Mouse (Mus musculus) MEL (cell line): ENCODE data around the gene Armc8. TPM values are rescaled to one million over a fixed set of nuclear protein-coding genes. Genes with fewer than 3 reads are reported as not detected.

Source experiments
- DNase-seq: peaks from one replicate; pipeline ENCODE4 v3.0.0; 2011; ENCODE audit warnings: low read depth, low spot score
- H3K27ac ChIP-seq: 2 replicates; pipeline ENCODE4 v1.5.1; 2012; ENCODE audit warnings: low read depth, mild to moderate bottlenecking, control low read depth, low read length, moderate library complexity; ENCODE audit not compliant: control insufficient read depth
- H3K27me3 ChIP-seq, 2 experiments: fragments of 150-350 bp in 1 of 2; sonication (generic) in 1 of 2; 2 replicates each; pipeline ENCODE4 v1.6.1; 2012; ENCODE audit warnings: low read length in 2 of 2, mild to moderate bottlenecking in 2 of 2, improper control_type of control experiment in 1 of 2, moderate library complexity in 1 of 2; ENCODE audit not compliant: insufficient read depth in 2 of 2, control insufficient read depth in 1 of 2
- H3K36me3 ChIP-seq, 2 experiments: 2 replicates each; pipeline ENCODE4 v1.6.1; 2012 to 2014; ENCODE audit warnings: low read length in 2 of 2, improper control_type of control experiment in 1 of 2, inconsistent platforms in 1 of 2, mild to moderate bottlenecking in 1 of 2; ENCODE audit not compliant: insufficient read depth in 2 of 2, control insufficient read depth in 1 of 2
- H3K4me1 ChIP-seq, 2 experiments: fragments of 150-350 bp in 1 of 2; sonication (generic) in 1 of 2; 2 replicates each; pipeline ENCODE4 v1.6.1; 2012; ENCODE audit warnings: low read length in 2 of 2, improper control_type of control experiment in 1 of 2, mild to moderate bottlenecking in 1 of 2; ENCODE audit not compliant: insufficient read depth in 2 of 2, control insufficient read depth in 1 of 2
- H3K4me3 ChIP-seq, 2 experiments: fragments of 150-350 bp in 1 of 2; sonication (generic) in 1 of 2; 2 replicates each; pipeline ENCODE4 v1.5.1; 2012; ENCODE audit warnings: low read depth in 2 of 2, low read length in 2 of 2, mild to moderate bottlenecking in 2 of 2, moderate library complexity in 2 of 2, control low read depth in 1 of 2, improper control_type of control experiment in 1 of 2; ENCODE audit not compliant: control insufficient read depth in 1 of 2, insufficient read depth in 1 of 2
- H3K79me2 ChIP-seq: 2 replicates; pipeline ENCODE4 v1.6.1; 2012; ENCODE audit warnings: mild to moderate bottlenecking, low read length, moderate library complexity; ENCODE audit not compliant: control insufficient read depth, poor library complexity, insufficient read depth
- H3K9ac ChIP-seq: 2 replicates; pipeline ENCODE4 v1.6.1; 2012; ENCODE audit warnings: low read depth, mild to moderate bottlenecking, control low read depth, low read length, moderate library complexity; ENCODE audit not compliant: control insufficient read depth, poor library complexity, severe bottlenecking
- H3K9me3 ChIP-seq: fragments of 150-350 bp; sonication (generic); replicated peaks from 2 replicates; pipeline ENCODE4 v1.6.1; 2012; ENCODE audit warnings: mild to moderate bottlenecking, low read length, improper control_type of control experiment, moderate library complexity; ENCODE audit not compliant: insufficient read depth
- BHLHE40 ChIP-seq: IDR thresholded peaks from 2 replicates; pipeline ENCODE4 v1.6.1; 2012; ENCODE audit warnings: low read depth, mild to moderate bottlenecking, inconsistent platforms, low read length, improper control_type of control experiment, borderline replicate concordance
- CHD2 ChIP-seq: IDR thresholded peaks from 2 replicates; pipeline ENCODE4 v1.6.1; 2011; ENCODE audit warnings: low read length, improper control_type of control experiment
- E2F4 ChIP-seq: IDR thresholded peaks from 2 replicates; pipeline ENCODE4 v1.6.1; 2011; ENCODE audit warnings: low read depth, low read length, improper control_type of control experiment, borderline replicate concordance
- EP300 ChIP-seq, 2 experiments: IDR thresholded peaks; 2 replicates each; pipeline ENCODE4 v1.6.1; 2011; ENCODE audit warnings: improper control_type of control experiment in 2 of 2, low read length in 2 of 2, low read depth in 1 of 2, mild to moderate bottlenecking in 1 of 2
- GABPA ChIP-seq: IDR thresholded peaks from 2 replicates; pipeline ENCODE4 v1.6.1; 2012; ENCODE audit warnings: low read depth, mild to moderate bottlenecking, inconsistent platforms, low read length, improper control_type of control experiment, moderate library complexity
- HCFC1 ChIP-seq: IDR thresholded peaks from 2 replicates; pipeline ENCODE4 v1.6.1; 2012; ENCODE audit warnings: low read depth, mild to moderate bottlenecking, inconsistent platforms, low read length, improper control_type of control experiment, moderate library complexity
- JUND ChIP-seq: IDR thresholded peaks from 2 replicates; pipeline ENCODE4 v1.6.1; 2011; ENCODE audit warnings: low read depth, mild to moderate bottlenecking, improper control_type of control experiment, low read length
- MAZ ChIP-seq: IDR thresholded peaks from 2 replicates; pipeline ENCODE4 v1.6.1; 2012; ENCODE audit warnings: low read depth, mild to moderate bottlenecking, inconsistent platforms, low read length, improper control_type of control experiment
- MEF2A ChIP-seq: IDR thresholded peaks from 2 replicates; pipeline ENCODE4 v1.6.1; 2014; ENCODE audit warnings: low read depth, mild to moderate bottlenecking, inconsistent platforms, low read length, improper control_type of control experiment; ENCODE audit not compliant: poor library complexity, insufficient replicate concordance, severe bottlenecking; ENCODE audit errors: extremely low read depth
- MXI1 ChIP-seq: IDR thresholded peaks from 2 replicates; pipeline ENCODE4 v1.6.1; 2011; ENCODE audit warnings: mild to moderate bottlenecking, low read depth, low read length, improper control_type of control experiment
- MYC ChIP-seq: IDR thresholded peaks from 2 replicates; pipeline ENCODE4 v1.6.1; 2011; ENCODE audit warnings: low read depth, mild to moderate bottlenecking, low read length, improper control_type of control experiment, moderate library complexity
- NELFE ChIP-seq: IDR thresholded peaks from 2 replicates; pipeline ENCODE4 v1.6.1; 2011; ENCODE audit warnings: low read depth, low read length, improper control_type of control experiment
- POLR2A ChIP-seq, 2 experiments: IDR thresholded peaks; 2 replicates each; pipeline ENCODE4 v1.6.1; 2011 to 2012; ENCODE audit warnings: low read length in 2 of 2, mild to moderate bottlenecking in 2 of 2, control low read depth in 1 of 2, improper control_type of control experiment in 1 of 2, low read depth in 1 of 2, moderate library complexity in 1 of 2; ENCODE audit not compliant: control insufficient read depth in 1 of 2, insufficient read depth in 1 of 2, poor library complexity in 1 of 2
- POLR2AphosphoS2 ChIP-seq: IDR thresholded peaks from 2 replicates; pipeline ENCODE4 v1.6.1; 2011; ENCODE audit warnings: low read length, improper control_type of control experiment
- POLR2AphosphoS5 ChIP-seq: IDR thresholded peaks from 2 replicates; pipeline ENCODE4 v1.6.1; 2012; ENCODE audit warnings: low read depth, borderline replicate concordance, mild to moderate bottlenecking, inconsistent platforms, low read length, moderate library complexity, mixed read lengths
- RAD21 ChIP-seq: IDR thresholded peaks from 2 replicates; pipeline ENCODE4 v1.6.1; 2011; ENCODE audit warnings: mild to moderate bottlenecking, low read depth, low read length, improper control_type of control experiment
- SMC3 ChIP-seq: IDR thresholded peaks from 2 replicates; pipeline ENCODE4 v1.6.1; 2011; ENCODE audit warnings: low read depth, low read length, improper control_type of control experiment
- TAL1 ChIP-seq: IDR thresholded peaks from 2 replicates; pipeline ENCODE4 v1.6.1; 2012; ENCODE audit warnings: mild to moderate bottlenecking, inconsistent platforms, low read length, moderate library complexity, mixed read lengths
- TCF12 ChIP-seq: IDR thresholded peaks from 2 replicates; pipeline ENCODE4 v1.6.1; 2014; ENCODE audit warnings: low read depth, mild to moderate bottlenecking, inconsistent platforms, low read length, improper control_type of control experiment, moderate library complexity
- USF2 ChIP-seq, 2 experiments: IDR thresholded peaks; 2 replicates each; pipeline ENCODE4 v1.6.1; 2011 to 2012; ENCODE audit warnings: improper control_type of control experiment in 2 of 2, low read length in 2 of 2, borderline replicate concordance in 1 of 2, inconsistent platforms in 1 of 2, low read depth in 1 of 2, mild to moderate bottlenecking in 1 of 2; ENCODE audit not compliant: insufficient read depth in 1 of 2
- ZKSCAN1 ChIP-seq: IDR thresholded peaks from 2 replicates; pipeline ENCODE4 v1.6.1; 2012; ENCODE audit warnings: low read depth, mild to moderate bottlenecking, inconsistent platforms, low read length, improper control_type of control experiment, moderate library complexity
- ZMIZ1 ChIP-seq: IDR thresholded peaks from 2 replicates; pipeline ENCODE4 v1.6.1; 2012; ENCODE audit warnings: low read depth, mild to moderate bottlenecking, inconsistent platforms, low read length, improper control_type of control experiment, moderate library complexity
- polyA plus RNA-seq, 2 experiments: library from polyadenylated mRNA; stranded (reverse) in 1 of 2; unstranded in 1 of 2; fragments of >175 nt in 1 of 2; fragments of >200 nt in 1 of 2; gene quantifications; 2 replicates each; pipeline versions ENCODE4 v1.2.1 to v1.2.4; 2012; ENCODE audit warnings: low replicate concordance in 2 of 2, low read depth in 1 of 2; ENCODE audit not compliant: insufficient read length in 2 of 2, insufficient read depth in 1 of 2, missing spikeins in 1 of 2
- total RNA-seq: library from RNA; depleted of rRNA; stranded (reverse); fragments of 300-350 nt; gene quantifications from 2 replicates; pipeline ENCODE4 v1.2.3, GENCODE M21; 2012

The Armc8 gene
- total and polyA plus RNA-seq, 3 experiments: 11.9 to 14.3 TPM; not detected in 1

DNA sequence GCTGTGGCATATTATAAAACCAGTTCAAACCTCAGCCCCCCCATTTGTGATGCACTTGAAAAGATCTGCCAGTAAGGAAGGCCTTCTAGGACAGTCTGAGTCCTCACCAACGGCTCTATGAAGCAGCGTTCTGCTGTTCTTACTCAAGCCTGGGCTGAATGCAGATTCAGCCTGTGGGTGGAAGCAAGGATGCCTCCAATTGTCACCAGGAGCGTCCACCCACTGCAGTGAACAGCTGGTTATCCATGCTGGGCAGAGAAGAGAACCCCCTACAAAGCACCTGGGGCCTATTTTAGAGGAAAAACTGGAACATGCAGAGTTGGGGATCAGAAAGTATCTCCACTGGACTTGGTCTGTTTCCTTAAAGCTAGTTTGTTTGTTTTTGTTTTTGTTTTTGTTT lies 138.9 kb downstream of the Armc8 start:
- Histone ChIP-seq H3K36me3 (no peaks in the 10 kb centered on the region), H3K27me3 (peaks cover 0 to 8% of the 10 kb centered on the region in 2 experiments; a peak in 1 of 4 replicates)
- TF ChIP-seq E2F4 (no peak), TCF12 (no peak), NELFE (no peak), HCFC1 (no peak), USF2 (IDR thresholded peaks at IDR 0.05; ENCODE audit: borderline replicate concordance in 1 of 2, insufficient read depth in 1 of 2, low read depth in 1 of 2, low read length in 2 of 2) (no peak), ZKSCAN1 (no peak), POLR2AphosphoS5 (no peak), CHD2 (no peak)

DNA sequence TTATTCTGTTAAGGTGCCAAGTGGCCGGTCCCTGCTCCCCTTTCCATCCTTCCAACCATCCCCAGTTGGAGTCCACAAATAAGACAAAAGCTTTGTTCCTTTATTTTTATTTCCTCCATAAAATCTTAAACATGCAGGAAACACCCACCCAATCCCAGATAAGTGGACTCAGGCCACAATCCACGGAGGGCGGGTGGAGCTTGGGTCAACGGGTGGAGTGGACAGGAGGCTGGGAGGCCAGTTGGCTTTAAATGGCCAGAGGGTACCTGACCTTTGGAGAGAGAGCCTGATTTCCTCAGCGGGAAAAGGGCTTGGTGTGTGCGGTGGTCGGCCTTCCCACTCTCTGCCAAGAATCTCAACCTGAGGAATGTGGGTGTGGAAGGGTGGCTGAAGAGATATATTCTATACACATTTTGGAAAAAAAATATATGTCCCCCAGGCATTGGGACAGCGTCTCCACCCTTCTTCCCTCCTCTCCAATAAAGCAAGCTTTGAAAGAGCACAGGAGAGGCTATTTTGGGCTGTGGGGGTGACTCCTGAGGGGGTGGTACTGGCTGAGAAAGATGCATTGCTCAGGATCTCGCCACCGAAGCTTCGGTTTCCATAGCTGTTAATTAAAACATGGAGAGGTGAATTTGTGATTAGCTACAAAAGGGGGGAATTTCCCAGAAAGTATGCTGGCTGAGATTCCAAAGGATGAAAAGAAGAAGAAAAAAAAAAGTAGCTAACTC lies 139.9 kb downstream of the Armc8 start:
- no peak for DNase-seq
- no peak overlapping the region for H3K9ac ChIP-seq
- no peaks in the 10 kb centered on the region for H3K4me1 ChIP-seq
- TF ChIP-seq TAL1 (no peak), MXI1 (no peak), USF2 (IDR thresholded peaks at IDR 0.05; ENCODE audit: borderline replicate concordance in 1 of 2, insufficient read depth in 1 of 2, low read depth in 1 of 2, low read length in 2 of 2) (no peak), POLR2AphosphoS5 (no peak), JUND (no peak), BHLHE40 (no peak), RAD21 (no peak), SMC3 (no peak), POLR2AphosphoS2 (no peak), EP300 (IDR thresholded peaks at IDR 0.05; ENCODE audit: low read depth in 1 of 2, low read length in 2 of 2) (no peak), POLR2A (IDR thresholded peaks at IDR 0.05; ENCODE audit: control insufficient read depth in 1 of 2, insufficient read depth in 1 of 2, low read depth in 1 of 2, low read length in 2 of 2, poor library complexity in 1 of 2) (no peak), GABPA (no peak), CHD2 (no peak), MEF2A (no peak), ZMIZ1 (no peak), HCFC1 (no peak), MYC (no peak), MAZ (no peak), E2F4 (no peak)
- H3K4me3 ChIP-seq: no peak overlapping the region
- no peak overlapping the region for H3K27ac ChIP-seq
- no peaks in the 10 kb centered on the region for H3K9me3 ChIP-seq
- H3K27me3 ChIP-seq: peaks cover 0 to 8% of the 10 kb centered on the region in 2 experiments; a peak in 1 of 4 replicates
- no peaks in the 10 kb centered on the region for H3K79me2 ChIP-seq
- no peaks in the 10 kb centered on the region for H3K36me3 ChIP-seq

More for the DNA sequence above, 138.9 kb downstream of the Armc8 start:
- Histone ChIP-seq H3K9ac (no peak overlapping the region), H3K9me3 (no peaks in the 10 kb centered on the region), H3K4me3 (no peak overlapping the region), H3K27ac (no peak overlapping the region), H3K79me2 (no peaks in the 10 kb centered on the region), H3K4me1 (no peaks in the 10 kb centered on the region)
- no peak for DNase-seq
